Mouse (Mus musculus): ENCODE data around the gene Parp14.

Gene Parp14

GRCm38 (mm10) chr16:35783207-35783573, 88.2 kb downstream of the Parp14 start:
- no peak for DNase-seq
